Mouse (Mus musculus) lung, postnatal 0 days (tissue): ENCODE results near the gene Cfap161. TPM values are rescaled to one million over a fixed set of nuclear protein-coding genes. Genes with fewer than 3 reads are reported as not detected.

Source experiments
- ATAC-seq: fragments of 200-750 bp; cut with Nextera tagmentation; 2 replicates; pipeline ENCODE4 v1.8.0; 2017; ENCODE audit warnings: moderate library complexity
- DNase-seq: peaks from one replicate; pipeline ENCODE4 v3.0.0-alpha.2; 2016; ENCODE audit warnings: low spot score
- H3K27ac ChIP-seq: fragments of 300-500 bp; sonication (generic); 2 replicates; pipeline ENCODE4 v1.5.1; 2014; ENCODE audit warnings: antibody characterized with exemption, mild to moderate bottlenecking, low read length, mixed read lengths
- H3K27me3 ChIP-seq: fragments of 300-500 bp; sonication (generic); replicated peaks from 2 replicates; pipeline ENCODE4 v1.6.1; 2014; ENCODE audit warnings: low read length, mixed read lengths; ENCODE audit not compliant: insufficient read depth
- H3K36me3 ChIP-seq: fragments of 300-500 bp; sonication (generic); 2 replicates; pipeline ENCODE4 v1.6.1; 2014; ENCODE audit warnings: low read length, mixed read lengths; ENCODE audit not compliant: insufficient read depth
- H3K4me1 ChIP-seq: fragments of 300-500 bp; sonication (generic); 2 replicates; pipeline ENCODE4 v1.6.1; 2014; ENCODE audit warnings: antibody characterized with exemption, low read depth, low read length, mixed read lengths; ENCODE audit not compliant: insufficient read depth
- H3K4me2 ChIP-seq: fragments of 300-500 bp; sonication (generic); replicated peaks from 2 replicates; pipeline ENCODE4 v1.6.1; 2014; ENCODE audit warnings: low read depth, mild to moderate bottlenecking, low read length, moderate library complexity, mixed read lengths
- H3K4me3 ChIP-seq: fragments of 300-500 bp; sonication (generic); 2 replicates; pipeline ENCODE4 v1.5.1; 2014; ENCODE audit warnings: low read depth, low read length
- H3K9ac ChIP-seq: fragments of 300-500 bp; sonication (generic); replicated peaks from 2 replicates; pipeline ENCODE4 v1.6.1; 2014; ENCODE audit warnings: low read depth, mild to moderate bottlenecking
- H3K9me3 ChIP-seq: fragments of 300-500 bp; sonication (generic); 2 replicates; pipeline ENCODE4 v1.6.1; 2016; ENCODE audit warnings: low read length, mixed read lengths
- CTCF ChIP-seq: IDR thresholded peaks from 2 replicates; pipeline ENCODE4 v1.5.1; 2016; ENCODE audit warnings: antibody characterized with exemption, mild to moderate bottlenecking
- EP300 ChIP-seq: IDR thresholded peaks from 2 replicates; pipeline ENCODE4 v1.6.1; 2016; ENCODE audit warnings: antibody characterized with exemption, mild to moderate bottlenecking, control low read depth
- WGBS: fragments of 180-500 bp; shearing (Covaris S2); extraction: QIAGEN DNeasy Blood & Tissue Kit; methylation state at CpG from one replicate; pipeline ENCODE4 v1.1.7; 2014; 5-methylcytosine and 5-hydroxymethylcytosine counted together
- polyA plus RNA-seq: library from polyadenylated mRNA; unstranded; fragments of >200 nt; fragmentation: Nextera tagmentation; extraction: Ambion mirVana; gene quantifications from 2 replicates; pipeline ENCODE4 v1.2.1, GENCODE M21; 2015

Gene Cfap161
- polyA plus RNA-seq, 1 experiment from 2014 or later: 6.8 TPM

DNA sequence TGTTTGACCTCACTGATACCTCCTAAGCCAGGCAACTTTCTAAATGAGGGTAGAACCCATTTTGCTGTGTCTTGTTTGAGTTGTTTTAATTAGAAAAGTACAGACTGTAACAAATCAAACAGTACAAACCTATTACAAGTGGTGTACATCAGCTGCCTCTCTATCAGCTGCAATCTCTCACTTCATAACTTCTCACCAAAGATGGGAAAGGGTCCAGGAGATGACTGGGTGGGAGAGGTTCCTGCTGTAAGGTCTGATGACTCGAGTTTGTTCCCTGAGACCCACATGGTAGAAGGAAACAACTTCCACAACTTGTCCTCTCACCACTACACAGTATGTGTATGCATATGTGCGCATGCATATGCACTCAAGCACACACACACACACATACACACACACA lies 32.1 kb upstream of the Cfap161 start:
- TF ChIP-seq EP300: no peak
- TF ChIP-seq CTCF: no peak
- Histone ChIP-seq H3K4me2 (no peak overlapping the region), H3K36me3 (no peaks in the 10 kb centered on the region), H3K4me3 (no peak overlapping the region), H3K9me3 (no peaks in the 10 kb centered on the region), H3K4me1 (no peaks in the 10 kb centered on the region), H3K9ac (no peak overlapping the region), H3K27me3 (no peaks in the 10 kb centered on the region), H3K27ac (no peak overlapping the region)
- ATAC-seq (peak; percentile 60), DNase-seq (peak; percentile 37)
- WGBS: 56% methylated on average over 2 of the region's 2 CpGs

- Histone ChIP-seq H3K36me3 (no peaks in the 10 kb centered on the region), H3K9me3 (no peaks in the 10 kb centered on the region), H3K4me2 (no peak overlapping the region), H3K9ac (no peak overlapping the region), H3K4me1 (no peaks in the 10 kb centered on the region), H3K27ac (no peak overlapping the region), H3K27me3 (no peaks in the 10 kb centered on the region), H3K4me3 (no peak overlapping the region)
- no peak for TF ChIP-seq EP300
- no peak for TF ChIP-seq CTCF
- 82% methylated on average over 2 of the region's 2 CpGs for WGBS
- DNase-seq (no peak), ATAC-seq (no peak)
These were observed 27.3 kb upstream of the Cfap161 start for GRCm38 (mm10) chr7:83821951-83822350.

DNA sequence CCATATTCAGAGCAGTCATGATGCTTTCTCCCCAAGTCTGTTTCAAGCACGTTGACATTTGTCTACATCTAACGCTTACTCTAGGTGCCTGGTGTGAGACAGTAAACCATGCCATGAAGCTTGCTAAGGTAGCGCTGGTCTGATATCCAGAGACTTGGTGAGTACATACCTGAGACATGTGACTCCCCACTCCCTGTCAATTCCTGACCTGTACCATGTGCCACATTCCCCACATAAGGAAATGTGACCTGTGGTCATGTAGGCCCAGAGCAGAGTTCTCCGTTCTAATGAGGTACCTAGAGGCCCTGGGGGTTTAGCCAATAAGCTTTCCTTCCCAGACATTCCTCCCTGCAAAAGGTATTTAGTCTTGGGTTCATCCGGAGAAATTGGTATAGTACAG lies 22.2 kb upstream of the Cfap161 start:
- no peak for DNase-seq
- no peak overlapping the region for H3K4me2 ChIP-seq
- no peak overlapping the region for H3K9ac ChIP-seq
- H3K9me3 ChIP-seq: no peaks in the 10 kb centered on the region
- no peak overlapping the region for H3K27ac ChIP-seq
- ATAC-seq: no peak
- H3K27me3 ChIP-seq: no peaks in the 10 kb centered on the region
- no peaks in the 10 kb centered on the region for H3K36me3 ChIP-seq
- 95% methylated on average over 5 of the region's 5 CpGs for WGBS
- TF ChIP-seq CTCF (no peak), EP300 (no peak)
- no peak overlapping the region for H3K4me3 ChIP-seq
- peaks cover 10% of the 10 kb centered on the region for H3K4me1 ChIP-seq

- no peaks in the 10 kb centered on the region for H3K9me3 ChIP-seq
- WGBS: 77% methylated on average over 1 of the region's 1 CpGs
- no peak for ATAC-seq
These were observed 21.0 kb upstream of the Cfap161 start for GRCm38 (mm10) chr7:83815646-83816045.

DNA sequence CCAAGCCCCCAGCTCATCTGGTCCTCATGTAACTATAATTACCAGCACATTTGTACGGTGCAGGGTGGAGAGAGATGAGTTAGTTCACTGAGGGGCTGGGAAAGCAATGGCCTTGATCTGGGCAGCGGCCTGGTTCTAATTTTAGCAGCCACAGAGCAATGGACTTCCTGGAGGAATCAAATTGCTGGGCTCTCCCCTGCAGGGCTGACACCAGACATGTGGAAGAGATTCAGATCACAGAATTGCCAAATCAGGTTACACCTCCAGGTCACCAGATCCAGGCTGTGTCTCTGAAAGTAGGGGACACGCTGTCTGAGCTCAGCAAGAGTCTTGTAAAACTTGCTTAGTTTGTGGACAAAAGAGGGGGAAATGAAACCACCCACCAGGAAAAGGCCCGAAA lies 19.3 kb upstream of the Cfap161 start:
- H3K9ac ChIP-seq: no peak overlapping the region
- H3K4me3 ChIP-seq: no peak overlapping the region
- TF ChIP-seq EP300 (peak; percentile 57; the same call in 1 of the 2 replicates), CTCF (no peak)
- no peak overlapping the region for H3K4me2 ChIP-seq
- ATAC-seq: peak; percentile 49
- H3K27me3 ChIP-seq: no peaks in the 10 kb centered on the region
- no peaks in the 10 kb centered on the region for H3K36me3 ChIP-seq
- peaks cover 13% of the 10 kb centered on the region for H3K4me1 ChIP-seq
- 4% methylated on average over 4 of the region's 4 CpGs for WGBS
- H3K27ac ChIP-seq: peak overlapping the region; percentile 86
- no peaks in the 10 kb centered on the region for H3K9me3 ChIP-seq
- peak; percentile 85 for DNase-seq

More at GRCm38 (mm10) chr7:83815646-83816045, 21.0 kb upstream of the Cfap161 start:
- peak; percentile 23 for DNase-seq
- no peak for TF ChIP-seq EP300
- no peak for TF ChIP-seq CTCF
- Histone ChIP-seq H3K9ac (no peak overlapping the region), H3K27ac (no peak overlapping the region), H3K4me2 (no peak overlapping the region), H3K27me3 (no peaks in the 10 kb centered on the region), H3K36me3 (no peaks in the 10 kb centered on the region), H3K4me1 (peaks cover 12% of the 10 kb centered on the region), H3K4me3 (no peak overlapping the region)

DNA sequence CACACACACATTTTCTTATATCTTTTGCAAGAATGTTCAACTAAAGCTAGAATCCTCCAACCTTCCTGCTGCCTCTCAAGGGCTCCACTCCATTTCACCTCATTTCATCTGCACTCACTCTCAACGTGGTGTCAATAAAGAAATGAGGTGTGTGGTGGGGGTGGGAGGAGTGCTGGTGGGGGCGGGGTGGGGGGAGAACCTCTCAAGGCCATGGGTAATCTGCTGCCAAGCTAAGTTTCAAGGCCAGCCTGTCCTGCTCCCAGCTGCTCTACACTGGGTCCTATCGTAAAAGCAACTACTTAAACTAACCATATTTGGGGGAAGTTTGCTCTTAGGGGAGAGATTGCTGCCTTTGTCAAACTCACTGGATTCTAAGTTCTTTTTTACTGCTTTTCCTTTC lies 18.8 kb upstream of the Cfap161 start:
- H3K9ac ChIP-seq: no peak overlapping the region
- H3K27ac ChIP-seq: peak overlapping the region; percentile 86
- peaks cover 13% of the 10 kb centered on the region for H3K4me1 ChIP-seq
- 0 out of 2 replicates have a peak overlapping the region, but pooled peaks have one; percentile 8 for H3K4me2 ChIP-seq
- no peak overlapping the region for H3K4me3 ChIP-seq
- H3K27me3 ChIP-seq: no peaks in the 10 kb centered on the region
- TF ChIP-seq CTCF (no peak), EP300 (no peak)
- WGBS: 0% methylated on average over 3 of the region's 3 CpGs
- ATAC-seq (peak; percentile 44), DNase-seq (peak; percentile 65)
- no peaks in the 10 kb centered on the region for H3K9me3 ChIP-seq
- H3K36me3 ChIP-seq: no peaks in the 10 kb centered on the region

DNA sequence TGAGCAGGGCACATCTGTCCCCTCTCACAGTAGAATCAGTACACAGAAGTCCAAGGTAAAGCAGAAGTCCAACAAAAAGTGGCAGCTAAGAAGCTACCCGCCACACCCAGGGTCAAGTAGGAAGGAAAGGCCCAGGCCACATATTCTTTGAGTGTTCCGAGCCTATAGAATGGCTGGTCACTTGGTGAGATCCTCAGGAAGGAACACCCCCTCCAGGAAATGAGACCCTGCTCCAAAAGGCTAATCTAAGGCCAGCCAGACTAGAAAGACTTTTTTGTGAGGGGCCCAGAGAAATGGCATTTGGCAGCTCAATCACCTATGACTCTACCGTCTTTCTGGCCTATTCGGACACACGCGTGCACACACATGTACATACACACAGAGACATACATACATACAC lies 18.3 kb upstream of the Cfap161 start:
- Histone ChIP-seq H3K4me2 (no peak overlapping the region), H3K27ac (peak overlapping the region; percentile 86), H3K9me3 (no peaks in the 10 kb centered on the region), H3K27me3 (no peaks in the 10 kb centered on the region), H3K4me3 (no peak overlapping the region), H3K4me1 (peaks cover 13% of the 10 kb centered on the region), H3K36me3 (no peaks in the 10 kb centered on the region), H3K9ac (no peak overlapping the region)
- 48% methylated on average over 6 of the region's 6 CpGs for WGBS
- TF ChIP-seq CTCF (no peak), EP300 (no peak)
- peak; percentile 34 for DNase-seq
- no peak for ATAC-seq
